Comparison of ENCODE assay signal across 22 mouse cellular contexts in genomic region chr4:84076526-84076925, GRCm38 (mm10).
DNase-seq lines count a peak whose midpoint lies in the region; ATAC-seq and TF ChIP-seq lines count a peak whose summit lies in the region.
"Had no signal": no experiment of that assay in that cellular context is flagged by ENCODE, and none has a peak within 500 bp of the region (broad histone marks: within the 10 kb centered on the region; RNA-seq: fewer than 3 reads in every experiment).

No protein-coding gene starts in this region.

- no peak overlapping the region for H3K4me2 ChIP-seq in heart, embryonic 11.5 days
- no peak overlapping the region for H3K4me2 ChIP-seq in kidney, embryonic 15.5 days
- H3K4me2 ChIP-seq in liver, embryonic 12.5 days: no peak overlapping the region

- no peak overlapping the region for H3K9ac ChIP-seq in heart, embryonic 11.5 days (ENCODE audit: low read depth, low read length)
- H3K9ac ChIP-seq in kidney, embryonic 15.5 days: no peak overlapping the region
- no peak overlapping the region for H3K9ac ChIP-seq in liver, adult 2 months (ENCODE audit: low read depth, low read length)
- no peak overlapping the region for H3K9ac ChIP-seq in liver, embryonic 12.5 days

- no peak overlapping the region for H3K27ac ChIP-seq in heart, embryonic 11.5 days (ENCODE audit: low read depth, low read length)
- H3K27ac ChIP-seq in kidney, adult 2 months (ENCODE audit: insufficient read depth, low read depth, low read length): no peak overlapping the region
- H3K27ac ChIP-seq in kidney, embryonic 15.5 days: no peak overlapping the region
- H3K27ac ChIP-seq in liver, adult 2 months (replicated peaks; ENCODE audit: insufficient read depth, low read depth, low read length): no peak overlapping the region
- H3K27ac ChIP-seq in liver, embryonic 12.5 days: no peak overlapping the region

- no peaks in the 10 kb centered on the region for H3K27me3 ChIP-seq in heart, embryonic 11.5 days (ENCODE audit: control insufficient read depth, insufficient read depth, low read length)
- H3K27me3 ChIP-seq in kidney, adult 2 months (replicated peaks; ENCODE audit: control insufficient read depth, insufficient read depth, low read length): no peaks in the 10 kb centered on the region
- H3K27me3 ChIP-seq in kidney, embryonic 15.5 days: no peaks in the 10 kb centered on the region
- H3K27me3 ChIP-seq in liver, adult 2 months (ENCODE audit: control insufficient read depth, insufficient read depth, low read length): no peaks in the 10 kb centered on the region
- H3K27me3 ChIP-seq in liver, embryonic 12.5 days (replicated peaks): no peaks in the 10 kb centered on the region
- H3K27me3 ChIP-seq: CH12.LX, Patski had no signal

- H3K4me1 ChIP-seq in heart, embryonic 11.5 days (ENCODE audit: control insufficient read depth, insufficient read depth, low read length): no peaks in the 10 kb centered on the region
- no peaks in the 10 kb centered on the region; the same call in 1 of the 2 replicates for H3K4me1 ChIP-seq in kidney, adult 2 months (ENCODE audit: control insufficient read depth, insufficient read depth, low read length)
- peaks cover 7% of the 10 kb centered on the region; the same call in 1 of the 2 replicates for H3K4me1 ChIP-seq in kidney, embryonic 15.5 days
- no peaks in the 10 kb centered on the region for H3K4me1 ChIP-seq in liver, adult 2 months (ENCODE audit: control insufficient read depth, insufficient read depth, low read length)
- no peaks in the 10 kb centered on the region for H3K4me1 ChIP-seq in liver, embryonic 12.5 days

- TF ChIP-seq CTCF in kidney, adult 2 months (conservative IDR thresholded peaks at IDR 0.05; ENCODE audit: insufficient read depth, insufficient read length, low read depth, low read length): no peak
- no peak for TF ChIP-seq CTCF in liver, adult 2 months (IDR thresholded peaks at IDR 0.05; ENCODE audit: low read depth, low read length)

- no peaks in the 10 kb centered on the region for H3K9me3 ChIP-seq in heart, embryonic 11.5 days (replicated peaks; ENCODE audit: control insufficient read depth, low read length)
- no peaks in the 10 kb centered on the region for H3K9me3 ChIP-seq in kidney, embryonic 15.5 days (replicated peaks)
- H3K9me3 ChIP-seq in liver, embryonic 12.5 days (replicated peaks): no peaks in the 10 kb centered on the region

- peak; percentile 51 for DNase-seq in heart, adult 11 months
- DNase-seq in kidney, adult 2 months: peak; percentile 36
- no peak for DNase-seq in kidney, postnatal 36 days
- peak; percentile 18 for DNase-seq in kidney, adult 9 months
- DNase-seq in liver, adult 2 months (ENCODE audit: extremely low read depth, low read depth, low spot score): peak; percentile 63
- DNase-seq: adrenal gland, adult 2 months; adrenal gland, adult 8-10 months; adrenal gland, postnatal 10 days; adrenal gland, postnatal 14 days; adrenal gland, postnatal 25 days; adrenal gland, postnatal 36 days; B cell, adult 2 months; cerebellum, adult 11 months; cerebellum, adult 11-12 months had no signal

- no peak for ATAC-seq in heart, embryonic 11.5 days (replicated peaks; ENCODE audit: insufficient number of reproducible peaks, low FRiP score, low TSS enrichment)
- ATAC-seq in kidney, embryonic 15.5 days (replicated peaks; ENCODE audit: low FRiP score): no peak
- ATAC-seq in liver, embryonic 12.5 days: no peak
- ATAC-seq: activated CD4-positive, CD25-positive, alpha-beta regulatory T cell, adult 4 months; CD4-positive, CD25-positive, alpha-beta regulatory T cell, adult 4 months; Patski had no signal

- H3K36me3 ChIP-seq in heart, embryonic 11.5 days (ENCODE audit: control insufficient read depth, insufficient read depth, low read length): no peaks in the 10 kb centered on the region
- H3K36me3 ChIP-seq in kidney, adult 2 months (ENCODE audit: control insufficient read depth, insufficient read depth, low read length): no peaks in the 10 kb centered on the region
- H3K36me3 ChIP-seq in kidney, embryonic 15.5 days: no peaks in the 10 kb centered on the region
- H3K36me3 ChIP-seq in liver, adult 2 months (ENCODE audit: control insufficient read depth, insufficient read depth, low read length): no peaks in the 10 kb centered on the region
- H3K36me3 ChIP-seq in liver, embryonic 12.5 days: no peaks in the 10 kb centered on the region
- H3K36me3 ChIP-seq: G1E had no signal

- 85% methylated on average over 1 of the region's 1 CpGs for WGBS in heart, embryonic 11.5 days (ENCODE audit: insufficient replicate concordance)
- WGBS in kidney, adult 2 months: 82% methylated on average over 1 of the region's 1 CpGs
- 97% methylated on average over 1 of the region's 1 CpGs for WGBS in kidney, embryonic 15.5 days
- WGBS in liver, adult 2 months: 14% methylated on average over 1 of the region's 1 CpGs
- 72% methylated on average over 1 of the region's 1 CpGs for WGBS in liver, embryonic 12.5 days (ENCODE audit: insufficient replicate concordance)

- H3K79me2 ChIP-seq in liver, adult 2 months (ENCODE audit: control insufficient read depth, insufficient read depth, low read length): no peaks in the 10 kb centered on the region

- no peak for TF ChIP-seq POLR2A in kidney, adult 2 months (IDR thresholded peaks at IDR 0.05; ENCODE audit: low read depth, low read length)
- no peak for TF ChIP-seq POLR2A in liver, adult 2 months (IDR thresholded peaks at IDR 0.05; ENCODE audit: extremely low read depth, insufficient read depth, low read length)

- H3K4me3 ChIP-seq in heart, embryonic 11.5 days (ENCODE audit: low read depth, low read length): no peak overlapping the region
- no peak overlapping the region for H3K4me3 ChIP-seq in kidney, adult 2 months (ENCODE audit: insufficient read depth, low read depth, low read length)
- no peak overlapping the region for H3K4me3 ChIP-seq in kidney, embryonic 15.5 days (replicated peaks)
- H3K4me3 ChIP-seq in liver, adult 2 months (ENCODE audit: insufficient read depth, low read depth, low read length): no peak overlapping the region
- no peak overlapping the region for H3K4me3 ChIP-seq in liver, embryonic 12.5 days

Comparison
In these comparisons a context has a peak if more than half of its experiments do, and no peak if none do; other contexts are left out.
1. DNase-seq: peak in heart, adult 11 months (single experiment), kidney, adult 2 months (single experiment), kidney, adult 9 months (single experiment) and liver, adult 2 months (single experiment); none in kidney, postnatal 36 days (0 of 2).